Mouse (Mus musculus): ENCODE results near the gene Dot1l. TPM values are rescaled to one million over a fixed set of nuclear protein-coding genes. Genes with fewer than 3 reads are reported as not detected.

Dot1l gene
- polyA plus RNA-seq, 1 experiment from 2014 or later: 15.0 TPM

- DNase-seq (ENCODE audit: low spot score): peak; percentile 68
Observed at GRCm38 (mm10) chr10:80792175-80793032, 37.4 kb downstream of the Dot1l start.

- no peak for DNase-seq (ENCODE audit: low spot score)
Observed at GRCm38 (mm10) chr10:80793033-80793784, 38.2 kb downstream of the Dot1l start.

- DNase-seq (ENCODE audit: low spot score): no peak
Observed at GRCm38 (mm10) chr10:80793803-80794202, 38.8 kb downstream of the Dot1l start.

- DNase-seq (ENCODE audit: low spot score): no peak
Observed at GRCm38 (mm10) chr10:80794750-80795149, 39.7 kb downstream of the Dot1l start.

- DNase-seq (ENCODE audit: low spot score): no peak
Observed at GRCm38 (mm10) chr10:80796307-80796848, 41.4 kb downstream of the Dot1l start.

- DNase-seq (ENCODE audit: low spot score): no peak
Observed at GRCm38 (mm10) chr10:80797186-80798149, 42.5 kb downstream of the Dot1l start.

- peak; percentile 98 for DNase-seq (ENCODE audit: low spot score)
Observed at GRCm38 (mm10) chr10:80798150-80799006, 43.4 kb downstream of the Dot1l start, which contains the start of the genes Sf3a2 and Plekhj1. TSS of gene Sf3a2 (plus strand) at chr10:80798198. TSS of gene Plekhj1 (minus strand) at chr10:80798626.

GRCm38 (mm10) chr10:80799070-80799566 is 44.1 kb downstream of the Dot1l start:
- DNase-seq (ENCODE audit: low spot score): no peak

GRCm38 (mm10) chr10:80802204-80802912 is 47.4 kb downstream of the Dot1l start:
- no peak for DNase-seq (ENCODE audit: low spot score)

- DNase-seq (ENCODE audit: low spot score): no peak
Observed at GRCm38 (mm10) chr10:80802996-80803395, 48.0 kb downstream of the Dot1l start.

GRCm38 (mm10) chr10:80804340-80804739 is 49.3 kb downstream of the Dot1l start:
- DNase-seq (ENCODE audit: low spot score): no peak

GRCm38 (mm10) chr10:80804916-80805315 is 49.9 kb downstream of the Dot1l start, which contains the start of gene Amh:
TSS of gene Amh (plus strand) at chr10:80805243.
- DNase-seq (ENCODE audit: low spot score): no peak

GRCm38 (mm10) chr10:80805322-80805721 is 50.3 kb downstream of the Dot1l start:
- DNase-seq (ENCODE audit: low spot score): no peak

GRCm38 (mm10) chr10:80805925-80806324 is 50.9 kb downstream of the Dot1l start:
- peak; percentile 61 for DNase-seq (ENCODE audit: low spot score)

GRCm38 (mm10) chr10:80806341-80807056 is 51.5 kb downstream of the Dot1l start:
- no peak for DNase-seq (ENCODE audit: low spot score)

- peak; percentile 36 for DNase-seq (ENCODE audit: low spot score)
Observed at GRCm38 (mm10) chr10:80807057-80807627, 52.1 kb downstream of the Dot1l start.

GRCm38 (mm10) chr10:80808099-80808984 is 53.3 kb downstream of the Dot1l start:
- DNase-seq (ENCODE audit: low spot score): no peak
